Mouse (Mus musculus): Measurements from ENCODE around the gene Eif3c.

DNA sequence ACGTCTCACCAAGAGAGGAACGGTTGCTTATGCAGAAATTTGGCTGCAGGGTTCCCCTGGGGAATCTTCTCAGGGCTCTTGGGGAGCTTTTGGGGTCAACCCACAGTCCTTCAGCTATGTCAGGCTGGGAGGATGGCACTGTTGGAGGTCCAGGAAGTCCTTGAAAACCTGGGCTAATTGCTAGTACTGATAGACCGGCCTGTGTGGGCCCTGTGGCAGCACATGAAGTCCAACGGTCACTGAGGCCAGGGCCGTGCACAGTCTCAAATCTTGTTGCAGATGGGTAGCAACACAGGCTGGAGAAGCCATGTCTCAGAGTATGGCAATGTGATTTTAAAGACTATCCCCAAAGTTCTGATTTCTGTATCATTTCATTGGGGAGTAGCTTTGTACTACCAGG lies 41.6 kb upstream of the Eif3c start:
- TF ChIP-seq POLR2A (IDR thresholded peaks at IDR 0.05; ENCODE audit: borderline replicate concordance, control insufficient read depth, low read depth, low read length) (no peak), CTCF (IDR thresholded peaks at IDR 0.05; ENCODE audit: control insufficient read depth, insufficient read depth, low read length) (no peak)
